30 mouse cellular contexts compared by ENCODE assay signal in the genomic region with DNA sequence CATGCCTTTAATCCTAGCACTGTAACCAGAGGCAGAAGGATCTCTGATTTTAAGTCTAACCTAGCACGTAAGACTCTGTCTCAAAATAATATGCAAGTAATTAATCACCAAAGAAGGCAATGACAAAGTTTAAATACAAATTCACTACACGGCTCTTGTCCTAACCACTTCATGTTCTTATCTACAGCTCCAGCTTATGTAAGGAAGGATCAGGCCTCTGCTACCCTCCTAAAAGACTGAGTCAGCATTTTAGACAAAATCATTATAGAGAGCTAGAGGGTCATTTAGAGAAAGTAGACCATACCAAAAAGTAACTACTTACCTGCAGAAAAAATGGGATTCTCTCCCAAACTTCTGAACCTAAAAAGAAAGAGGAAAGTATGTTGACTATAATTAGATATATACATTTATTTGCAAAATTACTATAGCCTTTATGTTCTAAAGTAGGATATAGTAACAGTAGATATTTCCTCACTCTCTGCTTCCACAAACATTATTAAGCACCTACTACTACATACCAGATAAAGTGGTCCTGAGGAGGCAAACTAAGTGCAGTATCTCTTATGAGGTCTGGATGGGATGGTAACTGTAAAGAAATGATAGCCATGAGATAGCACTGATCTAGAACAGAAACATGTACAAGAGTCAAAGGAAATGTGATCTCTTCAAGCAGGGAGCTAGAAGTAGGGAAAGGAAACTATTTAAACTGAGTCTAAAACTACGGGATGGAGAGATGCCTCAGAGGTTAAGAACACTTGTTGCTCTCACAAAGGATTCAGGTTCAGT. TPM values are rescaled to one million over a fixed set of nuclear protein-coding genes. Genes with fewer than 3 reads are reported as not detected.
DNase-seq lines count a peak whose midpoint lies in the region; ATAC-seq and TF ChIP-seq lines count a peak whose summit lies in the region.
"Had no signal": no experiment of that assay in that cellular context is flagged by ENCODE, and none has a peak within 500 bp of the region (broad histone marks: within the 10 kb centered on the region; RNA-seq: fewer than 3 reads in every experiment).

No protein-coding gene starts in this region.

- no peak for TF ChIP-seq POLR2A in lung, adult 2 months (IDR thresholded peaks at IDR 0.05; ENCODE audit: borderline replicate concordance, extremely low read depth, low read depth, low read length)

- no peaks in the 10 kb centered on the region for H3K36me3 ChIP-seq in ES-E14 (ENCODE audit: control insufficient read depth, insufficient read depth, low read length, poor library complexity, severe bottlenecking)
- H3K36me3 ChIP-seq in liver, embryonic 16.5 days (ENCODE audit: control insufficient read depth, insufficient read depth) = peaks cover 3% of the 10 kb centered on the region; the same call in 1 of the 2 replicates
- H3K36me3 ChIP-seq in hindbrain, embryonic 14.5 days (replicated peaks; ENCODE audit: control insufficient read depth, insufficient read depth) = peaks cover 10% of the 10 kb centered on the region; the same call in 1 of the 2 replicates
- no peaks in the 10 kb centered on the region; the same call in 1 of the 2 replicates for H3K36me3 ChIP-seq in midbrain, embryonic 15.5 days (replicated peaks)
- H3K36me3 ChIP-seq: embryonic facial prominence, embryonic 12.5 days; forebrain, embryonic 12.5 days; neural tube, embryonic 15.5 days had no signal

- no peak for TF ChIP-seq CTCF in lung, adult 2 months (IDR thresholded peaks at IDR 0.05; ENCODE audit: insufficient read depth, low read length)

- H3K9me3 ChIP-seq in ES-E14 (ENCODE audit: control insufficient read depth, insufficient read depth, low read depth, low read length) = no peaks in the 10 kb centered on the region
- H3K9me3 ChIP-seq in liver, embryonic 16.5 days (replicated peaks; ENCODE audit: control insufficient read depth, low read length) = no peaks in the 10 kb centered on the region
- H3K9me3 ChIP-seq in hindbrain, embryonic 14.5 days (ENCODE audit: control insufficient read depth, low read length) = no peaks in the 10 kb centered on the region
- H3K9me3 ChIP-seq in midbrain, embryonic 15.5 days = no peaks in the 10 kb centered on the region
- H3K9me3 ChIP-seq: embryonic facial prominence, embryonic 12.5 days; forebrain, embryonic 12.5 days; heart, embryonic 13.5 days; hindbrain, embryonic 15.5 days; neural tube, embryonic 15.5 days had no signal

- WGBS in liver, embryonic 16.5 days (ENCODE audit: insufficient replicate concordance) = 37% methylated on average over 3 of the region's 3 CpGs
- 90% methylated on average over 3 of the region's 3 CpGs for WGBS in hindbrain, embryonic 14.5 days
- WGBS in midbrain, embryonic 15.5 days = 89% methylated on average over 3 of the region's 3 CpGs
- WGBS in lung, adult 2 months = 78% methylated on average over 3 of the region's 3 CpGs

- H3K4me1 ChIP-seq in ES-E14 (ENCODE audit: control insufficient read depth in 2 of 2, insufficient read depth in 2 of 2, low read length in 2 of 2, poor library complexity in 1 of 2) = no peaks in the 10 kb centered on the region; a peak in 1 of 4 replicates
- H3K4me1 ChIP-seq in liver, embryonic 16.5 days (ENCODE audit: control insufficient read depth, low read depth, low read length) = peaks cover 35% of the 10 kb centered on the region
- no peaks in the 10 kb centered on the region for H3K4me1 ChIP-seq in hindbrain, embryonic 14.5 days (replicated peaks; ENCODE audit: control insufficient read depth, insufficient read depth, low read length)
- no peaks in the 10 kb centered on the region for H3K4me1 ChIP-seq in midbrain, embryonic 15.5 days
- H3K4me1 ChIP-seq in lung, adult 2 months (ENCODE audit: control insufficient read depth, insufficient read depth, low read length) = no peaks in the 10 kb centered on the region
- H3K4me1 ChIP-seq: embryonic facial prominence, embryonic 12.5 days; forebrain, embryonic 12.5 days; heart, embryonic 13.5 days; hindbrain, embryonic 15.5 days; neural tube, embryonic 15.5 days had no signal

- no peaks in the 10 kb centered on the region for H3K27me3 ChIP-seq in liver, embryonic 16.5 days (ENCODE audit: control insufficient read depth, insufficient read depth, low read depth, low read length)
- H3K27me3 ChIP-seq in hindbrain, embryonic 14.5 days (ENCODE audit: control insufficient read depth, insufficient read depth, low read length) = no peaks in the 10 kb centered on the region
- H3K27me3 ChIP-seq in midbrain, embryonic 15.5 days (replicated peaks) = no peaks in the 10 kb centered on the region
- H3K27me3 ChIP-seq: embryonic facial prominence, embryonic 12.5 days; forebrain, embryonic 12.5 days; heart, embryonic 13.5 days; hindbrain, embryonic 15.5 days; neural tube, embryonic 15.5 days; Patski had no signal

- DNase-seq in ES-E14 (ENCODE audit: low read depth, low spot score) = no peak
- DNase-seq in c-Kit-negative CD71-positive TER-119-positive erythroid progenitor cells, embryonic 14.5 days (ENCODE audit: low read depth, low spot score) = peak; percentile 58
- DNase-seq in right cerebral cortex, postnatal 4 days = no peak
- DNase-seq in hindbrain, embryonic 14.5 days (ENCODE audit: low spot score) = no peak
- no peak for DNase-seq in lung, adult 2 months
- DNase-seq: adrenal gland, postnatal 14 days; embryo, embryonic 11 days; forebrain, postnatal 0 days; gastrocnemius, postnatal 10 days; heart, postnatal 10 days; kidney, adult 18-20 months; kidney, postnatal 4 days; layer of hippocampus, postnatal 36 days; left cerebral cortex, postnatal 4 days; lung, postnatal 4 days; midbrain, embryonic 14.5 days; retina, postnatal 1 day; thymus, adult 18-20 months; thymus, postnatal 36 days had no signal

- peak; percentile 88 for ATAC-seq in erythroid progenitor cell, adult 5-6 weeks (replicated peaks; ENCODE audit: low FRiP score, poor library complexity, severe bottlenecking)
- peak; percentile 90 for ATAC-seq in liver, embryonic 16.5 days (ENCODE audit: low read depth)
- ATAC-seq in hindbrain, embryonic 14.5 days (ENCODE audit: low FRiP score) = no peak
- ATAC-seq in midbrain, embryonic 15.5 days (replicated peaks) = no peak
- ATAC-seq: forebrain, postnatal 0 days; Patski had no signal

- no peak overlapping the region for H3K4me3 ChIP-seq in ES-E14 (ENCODE audit: insufficient read depth in 1 of 2, low read depth in 1 of 2, low read length in 2 of 2, poor library complexity in 1 of 2, severe bottlenecking in 1 of 2)
- no peak overlapping the region for H3K4me3 ChIP-seq in liver, embryonic 16.5 days (ENCODE audit: low read depth, low read length)
- H3K4me3 ChIP-seq in hindbrain, embryonic 14.5 days (replicated peaks; ENCODE audit: low read length) = no peak overlapping the region
- no peak overlapping the region for H3K4me3 ChIP-seq in midbrain, embryonic 15.5 days
- no peak overlapping the region for H3K4me3 ChIP-seq in lung, adult 2 months (replicated peaks; ENCODE audit: extremely low read depth, low read depth, low read length)
- H3K4me3 ChIP-seq: embryonic facial prominence, embryonic 12.5 days; forebrain, embryonic 12.5 days; heart, embryonic 13.5 days; hindbrain, embryonic 15.5 days; neural tube, embryonic 15.5 days had no signal

- H3K9ac ChIP-seq in ES-E14 (ENCODE audit: insufficient read depth, low read depth, low read length, poor library complexity, severe bottlenecking) = no peak overlapping the region
- H3K9ac ChIP-seq in liver, embryonic 16.5 days (ENCODE audit: low read depth, low read length) = no peak overlapping the region
- H3K9ac ChIP-seq in hindbrain, embryonic 14.5 days = no peak overlapping the region
- H3K9ac ChIP-seq in midbrain, embryonic 15.5 days = no peak overlapping the region
- H3K9ac ChIP-seq: embryonic facial prominence, embryonic 12.5 days; forebrain, embryonic 12.5 days; forebrain, postnatal 0 days; heart, embryonic 13.5 days; hindbrain, embryonic 15.5 days; neural tube, embryonic 15.5 days had no signal

- in situ Hi-C loops in ES-E14 (cut with MboI; ENCODE audit: low sequenced_read_pairs in 2 of 2, unreplicated experiment in 2 of 2) = no loop called here

- peak overlapping the region; percentile 38; the same call in 1 of the 2 replicates for H3K4me2 ChIP-seq in liver, embryonic 16.5 days (ENCODE audit: low read depth, low read length)
- no peak overlapping the region for H3K4me2 ChIP-seq in hindbrain, embryonic 14.5 days (replicated peaks)
- no peak overlapping the region for H3K4me2 ChIP-seq in midbrain, embryonic 15.5 days
- H3K4me2 ChIP-seq: embryonic facial prominence, embryonic 12.5 days; forebrain, embryonic 12.5 days; heart, embryonic 13.5 days; hindbrain, embryonic 15.5 days; neural tube, embryonic 15.5 days had no signal

- no peak overlapping the region for H3K27ac ChIP-seq in ES-E14 (ENCODE audit: insufficient read depth, low read depth, low read length, poor library complexity, severe bottlenecking)
- H3K27ac ChIP-seq in liver, embryonic 16.5 days (ENCODE audit: low read length) = peak overlapping the region; percentile 83
- no peak overlapping the region for H3K27ac ChIP-seq in hindbrain, embryonic 14.5 days
- no peak overlapping the region for H3K27ac ChIP-seq in midbrain, embryonic 15.5 days
- H3K27ac ChIP-seq: embryonic facial prominence, embryonic 12.5 days; forebrain, embryonic 12.5 days; heart, embryonic 13.5 days; hindbrain, embryonic 15.5 days; kidney, postnatal 0 days; neural tube, embryonic 15.5 days; stomach, postnatal 0 days had no signal

RNA-seq across cellular contexts. Expression of a gene that starts 34.3 kb away (rescaled TPM):
- total RNA-seq in ES-E14 (2012; rRNA removed) = 11.3 and 14.6 TPM in 2 replicates
- total RNA-seq in erythroid progenitor cell, adult 5-6 weeks (2015; ENCODE audit: low replicate concordance) = 4.2 and 20.9 TPM in 2 replicates
- total RNA-seq in erythroid progenitor cell, adult 5-6 weeks (2017; ENCODE audit: low replicate concordance) = 3.9 and 6.8 TPM in 2 replicates
- polyA plus RNA-seq in liver, embryonic 16.5 days (2015; fragmentation: Nextera tagmentation; extraction: Ambion mirVana) = 10.7 and 13.1 TPM in 2 replicates
- 14.8 and 16.9 TPM in 2 replicates for polyA plus RNA-seq in hindbrain, embryonic 14.5 days (2014; fragmentation: Nextera tagmentation; extraction: Ambion mirVana)
- polyA plus RNA-seq in midbrain, embryonic 15.5 days (2015; fragmentation: Nextera tagmentation; extraction: Ambion mirVana) = 15.5 and 17.7 TPM in 2 replicates
- 8.5 and 9.0 TPM in 2 replicates for polyA plus RNA-seq in lung, adult 2 months (2012; rRNA removed)

RNA-seq across cellular contexts. Expression of a gene that starts 36.1 kb away (rescaled TPM):
- 58.7 and 61.8 TPM in 2 replicates for total RNA-seq in ES-E14 (2012; rRNA removed)
- 93.0 and 120 TPM in 2 replicates for total RNA-seq in erythroid progenitor cell, adult 5-6 weeks (2015; ENCODE audit: low replicate concordance)
- total RNA-seq in erythroid progenitor cell, adult 5-6 weeks (2017; ENCODE audit: low replicate concordance) = 115 and 117 TPM in 2 replicates
- polyA plus RNA-seq in liver, embryonic 16.5 days (2015; fragmentation: Nextera tagmentation; extraction: Ambion mirVana) = 30.8 and 34.9 TPM in 2 replicates
- polyA plus RNA-seq in hindbrain, embryonic 14.5 days (2014; fragmentation: Nextera tagmentation; extraction: Ambion mirVana) = 321 and 383 TPM in 2 replicates
- polyA plus RNA-seq in midbrain, embryonic 15.5 days (2015; fragmentation: Nextera tagmentation; extraction: Ambion mirVana) = 253 and 260 TPM in 2 replicates
- 30.3 and 42.9 TPM in 2 replicates for polyA plus RNA-seq in lung, adult 2 months (2012; rRNA removed)

RNA-seq across cellular contexts. Expression of a gene that starts 37.0 kb away (rescaled TPM):
- 27.9 and 30.9 TPM in 2 replicates for total RNA-seq in ES-E14 (2012; rRNA removed)
- total RNA-seq in erythroid progenitor cell, adult 5-6 weeks (2015; ENCODE audit: low replicate concordance) = 18.9 and 23.8 TPM in 2 replicates
- total RNA-seq in erythroid progenitor cell, adult 5-6 weeks (2017; ENCODE audit: low replicate concordance) = 8.5 and 19.1 TPM in 2 replicates
- polyA plus RNA-seq in liver, embryonic 16.5 days (2015; fragmentation: Nextera tagmentation; extraction: Ambion mirVana) = 37.4 and 38.8 TPM in 2 replicates
- polyA plus RNA-seq in hindbrain, embryonic 14.5 days (2014; fragmentation: Nextera tagmentation; extraction: Ambion mirVana) = 86.0 and 89.5 TPM in 2 replicates
- 79.0 and 80.2 TPM in 2 replicates for polyA plus RNA-seq in midbrain, embryonic 15.5 days (2015; fragmentation: Nextera tagmentation; extraction: Ambion mirVana)
- polyA plus RNA-seq in lung, adult 2 months (2012; rRNA removed) = 5.9 and 10.4 TPM in 2 replicates

RNA-seq across cellular contexts. Expression of a gene that starts 56.4 kb away (rescaled TPM):
- 2.5 and 2.8 TPM in 2 replicates for total RNA-seq in ES-E14 (2012; rRNA removed)
- total RNA-seq in erythroid progenitor cell, adult 5-6 weeks (2015; ENCODE audit: low replicate concordance) = 2.9 TPM in 1 of 2 replicates, not detected in the other
- 1.1 and 5.6 TPM in 2 replicates for total RNA-seq in erythroid progenitor cell, adult 5-6 weeks (2017; ENCODE audit: low replicate concordance)
- polyA plus RNA-seq in liver, embryonic 16.5 days (2015; fragmentation: Nextera tagmentation; extraction: Ambion mirVana) = 3.0 and 4.4 TPM in 2 replicates
- polyA plus RNA-seq in hindbrain, embryonic 14.5 days (2014; fragmentation: Nextera tagmentation; extraction: Ambion mirVana) = 6.6 and 10.8 TPM in 2 replicates
- 3.7 and 4.9 TPM in 2 replicates for polyA plus RNA-seq in midbrain, embryonic 15.5 days (2015; fragmentation: Nextera tagmentation; extraction: Ambion mirVana)
- 8.3 and 15.2 TPM in 2 replicates for polyA plus RNA-seq in lung, adult 2 months (2012; rRNA removed)
- total RNA-seq: gastrocnemius, postnatal 10 days; heart, postnatal 10 days had no signal

Comparison
In these comparisons a context has a peak if more than half of its experiments do, and no peak if none do; other contexts are left out.
1. ATAC-seq: peak in erythroid progenitor cell, adult 5-6 weeks (single experiment) and liver, embryonic 16.5 days (single experiment); none in hindbrain, embryonic 14.5 days (single experiment) and midbrain, embryonic 15.5 days (single experiment).